In the genomic region with DNA sequence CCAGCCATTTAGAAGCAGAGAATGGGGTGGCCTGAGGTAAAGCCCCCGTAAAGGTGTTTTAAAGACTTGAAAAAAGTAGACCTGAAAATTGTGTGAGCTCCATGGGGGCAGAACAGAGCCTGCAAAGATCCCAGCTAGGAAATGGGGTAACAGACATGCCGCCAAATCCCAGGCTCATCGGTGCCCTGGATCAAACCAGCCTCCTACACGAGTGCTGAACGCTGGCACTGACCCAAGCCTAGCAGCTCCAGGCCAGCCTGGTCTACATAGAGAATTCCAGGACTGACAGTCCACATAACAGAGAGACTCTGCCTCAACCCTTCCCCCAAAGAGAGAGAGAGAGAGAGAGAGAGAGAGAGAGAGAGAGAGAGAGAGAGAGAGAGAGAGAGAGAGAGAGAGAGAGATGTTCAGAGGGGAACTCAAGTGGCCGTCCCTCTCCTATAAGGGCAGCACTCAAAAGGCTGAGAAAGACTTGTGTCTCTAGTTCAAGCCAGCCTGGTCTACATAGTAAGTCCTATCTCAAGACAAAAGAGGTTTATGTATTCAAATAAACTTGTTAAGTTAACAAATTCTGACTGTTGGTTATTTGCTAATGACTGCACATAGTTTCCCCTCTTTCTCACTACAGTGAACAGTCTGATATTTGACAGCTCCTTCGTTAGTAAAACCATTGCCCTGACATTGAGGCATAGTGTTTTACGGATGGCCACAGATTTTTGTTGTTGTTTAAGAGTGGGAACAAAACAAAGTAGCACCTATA, we compare ENCODE assay signal across 8 mouse cellular contexts. TPM values are rescaled to one million over a fixed set of nuclear protein-coding genes. Genes with fewer than 3 reads are reported as not detected.
DNase-seq lines count a peak whose midpoint lies in the region; ATAC-seq and TF ChIP-seq lines count a peak whose summit lies in the region.

No protein-coding gene starts in this region.

- H3K4me1 ChIP-seq in CH12.LX (ENCODE audit: control insufficient read depth in 1 of 2, insufficient read depth in 2 of 2), result peaks cover 2 to 33% of the 10 kb centered on the region in 2 experiments; a peak in 3 of 4 replicates
- peaks cover 15% of the 10 kb centered on the region; the same call in 1 of the 2 replicates for H3K4me1 ChIP-seq in heart, postnatal 0 days (ENCODE audit: control insufficient read depth, insufficient read depth)

- ATAC-seq in heart, postnatal 0 days (ENCODE audit: insufficient read depth, low read depth), result no peak

- peak; percentile 18 for DNase-seq in gastrocnemius, adult 2 months
- no peak for DNase-seq in gastrocnemius, postnatal 4 days (ENCODE audit: low spot score in 2 of 2)
- no peak for DNase-seq in CH12.LX (ENCODE audit: extremely low read depth)
- no peak for DNase-seq in heart, postnatal 0 days (ENCODE audit: low spot score)
- DNase-seq in layer of hippocampus, postnatal 25 days (ENCODE audit: extremely low spot score in 1 of 2, low spot score in 1 of 2), result no peak
- no peak for DNase-seq in adrenal gland, adult (ENCODE audit: inconsistent age in 2 of 2, low spot score in 1 of 2)
- no peak for DNase-seq in embryo, embryonic 10.5 days (ENCODE audit: low spot score)

- H3K36me3 ChIP-seq in CH12.LX (replicated peaks in 1 of 2; ENCODE audit: control insufficient read depth in 1 of 2, insufficient read depth in 1 of 2, low read length in 1 of 2), result peaks cover 6 to 31% of the 10 kb centered on the region in 2 experiments
- no peaks in the 10 kb centered on the region; the same call in 1 of the 2 replicates for H3K36me3 ChIP-seq in heart, postnatal 0 days (replicated peaks; ENCODE audit: control insufficient read depth, insufficient read depth, low read length)
- H3K36me3 ChIP-seq in macrophage (ENCODE audit: inconsistent target), result no peaks in the 10 kb centered on the region

- peak overlapping the region; percentile 84 for H3K4me3 ChIP-seq in gastrocnemius, adult 2 months
- peak overlapping the region; percentile 77 to 95 (median 95) for H3K4me3 ChIP-seq in CH12.LX (replicated peaks in 1 of 3; ENCODE audit: low read depth in 2 of 3, low read length in 2 of 3, poor library complexity in 1 of 3)
- peak overlapping the region; percentile 87 for H3K4me3 ChIP-seq in heart, postnatal 0 days (ENCODE audit: low read depth, low read length)
- H3K4me3 ChIP-seq in macrophage (ENCODE audit: inconsistent target), result peak overlapping the region; percentile 64

- H3K9ac ChIP-seq in CH12.LX (ENCODE audit: insufficient read depth, low read depth), result peak overlapping the region; percentile 94
- H3K9ac ChIP-seq in heart, postnatal 0 days (replicated peaks; ENCODE audit: low read depth, low read length), result peak overlapping the region; percentile 79; the same call in 1 of the 2 replicates

- no peak for TF ChIP-seq CTCF in gastrocnemius, adult 2 months (IDR thresholded peaks at IDR 0.05)
- no peak for TF ChIP-seq CTCF in CH12.LX (conservative IDR thresholded peaks at IDR 0.05 in 1 of 2, IDR thresholded peaks at IDR 0.05 in 1 of 2; ENCODE audit: low read depth in 2 of 2, low read length in 2 of 2)
- no peak for TF ChIP-seq CTCF in heart, postnatal 0 days (IDR thresholded peaks at IDR 0.05; ENCODE audit: low read depth)

- H3K9me3 ChIP-seq in CH12.LX (replicated peaks; ENCODE audit: low read length), result peaks cover 7% of the 10 kb centered on the region
- H3K9me3 ChIP-seq in heart, postnatal 0 days (replicated peaks; ENCODE audit: control insufficient read depth, low read length), result no peaks in the 10 kb centered on the region

- intact Hi-C loops in gastrocnemius, adult 2 months (cut with DNase I), result no loop called here

- no peak for TF ChIP-seq EP300 in CH12.LX (IDR thresholded peaks at IDR 0.05; ENCODE audit: low read length)
- no peak for TF ChIP-seq EP300 in heart, postnatal 0 days (IDR thresholded peaks at IDR 0.05; ENCODE audit: low read depth)

- no peak for TF ChIP-seq RAD21 in CH12.LX (IDR thresholded peaks at IDR 0.05; ENCODE audit: low read depth, low read length)

- H3K4me2 ChIP-seq in CH12.LX (ENCODE audit: insufficient read depth, low read depth, poor library complexity, severe bottlenecking), result peak overlapping the region; percentile 82
- peak overlapping the region; percentile 89 for H3K4me2 ChIP-seq in heart, postnatal 0 days (ENCODE audit: low read depth, low read length)

- peaks cover 55% of the 10 kb centered on the region for H3K79me2 ChIP-seq in CH12.LX (replicated peaks; ENCODE audit: control insufficient read depth, extremely low read depth, insufficient read depth, poor library complexity, severe bottlenecking)
- H3K79me2 ChIP-seq in macrophage (ENCODE audit: inconsistent target), result peaks cover 23% of the 10 kb centered on the region; the same call in 1 of the 2 replicates

- in situ Hi-C loops in CH12.LX (cut with MboI; ENCODE audit: low pct_ligation_motif_present, low pct_unique_long_range_greater_than_20kb, low sequenced_read_pairs), result no loop called here

- no peak for TF ChIP-seq POLR2A in CH12.LX (IDR thresholded peaks at IDR 0.05; ENCODE audit: low read depth, low read length)

- peak overlapping the region; percentile 91 for H3K27ac ChIP-seq in gastrocnemius, adult 2 months
- H3K27ac ChIP-seq in CH12.LX (ENCODE audit: insufficient read depth, low read depth) (no peak overlapping the region), macrophage (no peak overlapping the region)
- no peak overlapping the region for H3K27ac ChIP-seq in heart, postnatal 0 days (ENCODE audit: low read depth)

- dilution Hi-C loops in CH12.LX (cut with MboI; ENCODE audit: extremely low pct_ligation_motif_present, extremely low pct_unique_long_range_greater_than_20kb, low sequenced_read_pairs), result no loop called here

- 41% methylated on average over 8 of the region's 8 CpGs for WGBS in heart, postnatal 0 days
- WGBS in macrophage (ENCODE audit: missing documents), result 70% methylated on average over 8 of the region's 8 CpGs

- no peaks in the 10 kb centered on the region for H3K27me3 ChIP-seq in CH12.LX (replicated peaks)
- H3K27me3 ChIP-seq in heart, postnatal 0 days (ENCODE audit: control insufficient read depth, insufficient read depth, low read length), result no peaks in the 10 kb centered on the region

TF ChIP-seq in CH12.LX, 34 proteins besides CTCF, POLR2A, EP300 and RAD21:
- TF ChIP-seq PAX5 (IDR thresholded peaks at IDR 0.05; ENCODE audit: low read length) (no peak), UBTF (IDR thresholded peaks at IDR 0.05; ENCODE audit: low read depth, low read length) (no peak), BHLHE40 (IDR thresholded peaks at IDR 0.05; ENCODE audit: low read depth, low read length) (no peak), CHD2 (IDR thresholded peaks at IDR 0.05; ENCODE audit: low read length) (no peak), ZMIZ1 (IDR thresholded peaks at IDR 0.05; ENCODE audit: low read depth, low read length) (no peak), GABPA (IDR thresholded peaks at IDR 0.05; ENCODE audit: insufficient replicate concordance, low read depth, low read length) (no peak), USF2 (conservative IDR thresholded peaks at IDR 0.05; ENCODE audit: low read depth, low read length) (no peak), HCFC1 (IDR thresholded peaks at IDR 0.05; ENCODE audit: low read depth, low read length) (no peak), TCF12 (IDR thresholded peaks at IDR 0.05; ENCODE audit: low read depth, low read length) (no peak), ELF1 (IDR thresholded peaks at IDR 0.05; ENCODE audit: low read depth, low read length) (no peak), NRF1 (IDR thresholded peaks at IDR 0.05; ENCODE audit: low read depth, low read length) (no peak), ZKSCAN1 (IDR thresholded peaks at IDR 0.05; ENCODE audit: borderline replicate concordance, low read depth, low read length) (no peak), MAX (IDR thresholded peaks at IDR 0.05; ENCODE audit: low read length) (no peak), SMC3 (IDR thresholded peaks at IDR 0.05; ENCODE audit: low read depth, low read length) (no peak), JUND (conservative IDR thresholded peaks at IDR 0.05; ENCODE audit: low read depth, low read length) (no peak), USF1 (IDR thresholded peaks at IDR 0.05; ENCODE audit: low read depth, low read length) (no peak), MAFK (IDR thresholded peaks at IDR 0.05; ENCODE audit: insufficient replicate concordance, low read length) (no peak)

RNA-seq across cellular contexts. Expression of a gene that starts 1.3 kb away (rescaled TPM):
- 10 to 100 TPM in 1 of 2 experiments, 1 to 10 TPM in 1; 9.9 to 11.2 TPM for total RNA-seq in gastrocnemius, adult 2 months (2021)
- total RNA-seq in gastrocnemius, postnatal 4 days (2021), result 10 to 100 TPM; 15.7 to 19.4 TPM
- 35.3 and 47.2 TPM in 2 replicates for total RNA-seq in CH12.LX (2012; rRNA removed)
- 62.9 and 66.9 TPM in 2 replicates for total RNA-seq in CH12.LX (2014; rRNA removed)
- 61.9 and 74.7 TPM in 2 replicates for polyA plus RNA-seq in CH12.LX (2012; ENCODE audit: insufficient read length, low read depth)
- total RNA-seq in heart, postnatal 0 days (2014; rRNA removed; ENCODE audit: low replicate concordance), result 8.6 and 11.6 TPM in 2 replicates
- 11.8 and 14.0 TPM in 2 replicates for polyA plus RNA-seq in heart, postnatal 0 days (2015; fragmentation: Nextera tagmentation; extraction: Ambion mirVana)
- total RNA-seq in macrophage (2018; cell fraction: chromatin; rRNA removed), result 10 to 100 TPM; 10.2 to 30.2 (median 17.9) TPM
- total RNA-seq in macrophage (2018; cell fraction: cytosol; rRNA removed), result 1 to 10 TPM; 3.2 to 7.6 (median 5.4) TPM
- 10 to 100 TPM in 14 of 26 experiments, 1 to 10 TPM in 12; 3.3 to 37.9 (median 10.2) TPM for total RNA-seq in macrophage (2018; cell fraction: nucleus; rRNA removed)
- 3.6 to 17.8 TPM (median 7.1 TPM) in 3 replicates for polyA plus RNA-seq in macrophage (2018)
- total RNA-seq in layer of hippocampus, postnatal 25 days (2021), result 10 to 100 TPM; 15.6 to 22.6 TPM

RNA-seq across cellular contexts. Expression of a gene that starts 5.3 kb away (rescaled TPM):
- 1 to 10 TPM; 7.9 to 8.1 TPM for total RNA-seq in gastrocnemius, adult 2 months (2021)
- total RNA-seq in gastrocnemius, postnatal 4 days (2021), result 10 to 100 TPM; 17.4 to 20.8 TPM
- total RNA-seq in CH12.LX (2012; rRNA removed) (16.2 and 18.2 TPM in 2 replicates), CH12.LX (2014; rRNA removed) (17.6 and 19.5 TPM in 2 replicates)
- polyA plus RNA-seq in CH12.LX (2012; ENCODE audit: insufficient read length, low read depth) (14.7 and 15.6 TPM in 2 replicates), macrophage (2018) (5.2 to 8.4 TPM (median 6.9 TPM) in 3 replicates)
- total RNA-seq in heart, postnatal 0 days (2014; rRNA removed; ENCODE audit: low replicate concordance), result 36.7 and 37.5 TPM in 2 replicates
- 18.8 and 19.4 TPM in 2 replicates for polyA plus RNA-seq in heart, postnatal 0 days (2015; fragmentation: Nextera tagmentation; extraction: Ambion mirVana)
- total RNA-seq in macrophage (2018; cell fraction: chromatin; rRNA removed), result 10 to 100 TPM; 12.7 to 81.2 (median 39.2) TPM
- 10 to 100 TPM in 2 of 26 experiments, 1 to 10 TPM in 24; 3.8 to 12.2 (median 7.4) TPM for total RNA-seq in macrophage (2018; cell fraction: cytosol; rRNA removed)
- 10 to 100 TPM in 24 of 26 experiments, 1 to 10 TPM in 2; 9.4 to 71.3 (median 22.0) TPM for total RNA-seq in macrophage (2018; cell fraction: nucleus; rRNA removed)
- 10 to 100 TPM; 21.7 to 25.3 TPM for total RNA-seq in layer of hippocampus, postnatal 25 days (2021)
